Mouse (Mus musculus) intestine, postnatal 0 days (tissue): Measurements from ENCODE around the gene Prkd2. TPM values are rescaled to one million over a fixed set of nuclear protein-coding genes. Genes with fewer than 3 reads are reported as not detected.

Experiments
- ATAC-seq: fragments of 200-750 bp; cut with Nextera tagmentation; 2 replicates; pipeline ENCODE4 v1.8.0; 2017; ENCODE audit warnings: mild to moderate bottlenecking, moderate TSS enrichment, moderate library complexity
- H3K27ac ChIP-seq: fragments of 300-500 bp; sonication (generic); 2 replicates; pipeline ENCODE4 v1.5.1; 2014; ENCODE audit warnings: mild to moderate bottlenecking, low read depth, low read length, moderate library complexity
- H3K27me3 ChIP-seq: fragments of 300-500 bp; sonication (generic); replicated peaks from 2 replicates; pipeline ENCODE4 v1.6.1; 2014; ENCODE audit warnings: low read length, mixed read lengths; ENCODE audit not compliant: control insufficient read depth, insufficient read depth
- H3K36me3 ChIP-seq: fragments of 300-500 bp; sonication (generic); 2 replicates; pipeline ENCODE4 v1.6.1; 2014; ENCODE audit warnings: mild to moderate bottlenecking, moderate library complexity; ENCODE audit not compliant: control insufficient read depth, insufficient read depth
- H3K4me1 ChIP-seq: fragments of 300-500 bp; sonication (generic); replicated peaks from 2 replicates; pipeline ENCODE4 v1.6.1; 2014; ENCODE audit warnings: antibody characterized with exemption, low read length, mixed read lengths; ENCODE audit not compliant: control insufficient read depth, insufficient read depth
- H3K4me2 ChIP-seq: fragments of 300-500 bp; sonication (generic); replicated peaks from 2 replicates; pipeline ENCODE4 v1.6.1; 2014; ENCODE audit warnings: low read depth, mild to moderate bottlenecking, moderate library complexity
- H3K4me3 ChIP-seq: fragments of 300-500 bp; sonication (generic); 2 replicates; pipeline ENCODE4 v1.5.1; 2014; ENCODE audit warnings: low read depth, low read length
- H3K9ac ChIP-seq: fragments of 300-500 bp; sonication (generic); 2 replicates; pipeline ENCODE4 v1.6.1; 2014; ENCODE audit warnings: mild to moderate bottlenecking, low read depth, low read length
- H3K9me3 ChIP-seq: fragments of 300-500 bp; sonication (generic); 2 replicates; pipeline ENCODE4 v1.6.1; 2016; ENCODE audit warnings: mixed run types; ENCODE audit not compliant: control insufficient read depth
- CTCF ChIP-seq: sonication (generic); IDR thresholded peaks from 2 replicates; pipeline ENCODE4 v1.5.1; 2016; ENCODE audit warnings: low read depth, mild to moderate bottlenecking, control low read depth, antibody characterized with exemption, moderate library complexity
- WGBS: fragments of 180-500 bp; shearing (Covaris S2); extraction: QIAGEN DNeasy Blood & Tissue Kit; methylation state at CpG from one replicate; pipeline ENCODE4 v1.1.7; 2014; 5-methylcytosine and 5-hydroxymethylcytosine counted together
- polyA plus RNA-seq: library from polyadenylated mRNA; unstranded; fragments of >200 nt; fragmentation: Nextera tagmentation; extraction: Ambion mirVana; gene quantifications from 2 replicates; pipeline ENCODE4 v1.2.1, GENCODE M21; 2015

Prkd2 gene
- polyA plus RNA-seq, 1 experiment from 2014 or later = 9.2 TPM

DNA sequence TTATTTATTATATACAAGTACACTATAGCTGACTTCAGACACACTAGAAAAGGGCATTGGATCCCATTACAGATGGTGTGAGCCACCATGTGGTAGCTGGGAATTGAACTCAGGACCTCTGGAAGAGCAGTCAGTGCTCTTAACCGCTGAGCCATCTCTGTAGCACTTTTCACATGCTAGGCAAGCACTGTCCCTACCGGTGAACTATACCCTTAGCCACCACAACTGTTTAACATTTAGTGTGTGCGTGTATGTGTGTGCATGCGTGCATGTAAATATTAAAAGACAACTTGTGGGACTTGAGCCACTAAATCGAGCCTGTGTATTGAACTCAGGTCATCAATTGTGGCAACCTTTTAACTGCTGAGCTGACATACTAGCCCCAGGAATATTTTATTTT is 4.1 kb downstream of the Prkd2 start:
- ATAC-seq = no peak
- 93% methylated on average over 5 of the region's 5 CpGs for WGBS

DNA sequence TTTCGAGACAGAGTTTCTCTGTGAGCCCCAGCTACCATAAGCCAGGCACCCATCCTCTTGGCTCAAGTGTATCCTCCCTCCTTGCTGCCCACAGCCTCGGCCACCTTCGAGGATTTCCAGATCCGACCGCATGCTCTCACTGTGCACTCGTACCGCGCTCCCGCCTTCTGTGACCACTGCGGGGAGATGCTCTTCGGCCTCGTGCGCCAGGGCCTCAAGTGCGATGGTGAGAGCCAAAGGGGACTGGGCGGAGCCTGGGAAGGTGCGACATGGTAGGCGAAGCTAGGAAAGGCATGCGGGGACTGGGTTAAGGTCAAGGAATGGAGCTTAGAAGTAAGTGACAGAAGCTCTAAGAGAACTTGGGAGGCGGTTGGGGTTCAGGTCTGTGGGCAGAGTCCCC is 4.8 kb downstream of the Prkd2 start:
- 88% methylated on average over 19 of the region's 19 CpGs for WGBS
- H3K4me3 ChIP-seq = no peak overlapping the region
- H3K4me1 ChIP-seq = no peaks in the 10 kb centered on the region
- no peak overlapping the region for H3K4me2 ChIP-seq
- no peak for ATAC-seq
- no peaks in the 10 kb centered on the region for H3K9me3 ChIP-seq
- H3K27ac ChIP-seq = no peak overlapping the region
- no peak overlapping the region for H3K9ac ChIP-seq
- no peak for TF ChIP-seq CTCF
- peaks cover 34% of the 10 kb centered on the region for H3K36me3 ChIP-seq
- H3K27me3 ChIP-seq = no peaks in the 10 kb centered on the region

More for the DNA sequence above, 4.1 kb downstream of the Prkd2 start:
- Histone ChIP-seq H3K4me2 (no peak overlapping the region), H3K4me3 (no peak overlapping the region), H3K9me3 (no peaks in the 10 kb centered on the region), H3K27ac (no peak overlapping the region), H3K36me3 (peaks cover 32% of the 10 kb centered on the region), H3K27me3 (no peaks in the 10 kb centered on the region), H3K4me1 (no peaks in the 10 kb centered on the region), H3K9ac (no peak overlapping the region)
- no peak for TF ChIP-seq CTCF

DNA sequence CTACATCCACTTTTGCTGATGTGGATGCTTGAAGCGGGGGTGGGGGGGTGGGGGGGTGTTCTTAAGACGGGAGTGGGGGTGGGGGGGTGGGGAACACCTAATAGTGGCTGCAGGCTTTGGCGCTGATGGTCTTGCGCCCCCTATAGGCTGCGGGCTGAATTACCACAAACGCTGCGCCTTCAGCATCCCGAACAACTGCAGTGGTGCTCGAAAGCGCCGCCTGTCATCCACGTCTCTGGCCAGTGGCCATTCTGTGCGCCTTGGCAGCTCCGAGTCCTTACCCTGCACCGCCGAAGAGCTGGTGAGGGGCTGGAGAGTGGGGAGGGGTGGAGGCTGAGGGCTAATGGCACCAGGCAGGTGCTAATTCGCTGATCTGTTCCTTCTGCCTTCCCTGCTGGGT is 5.9 kb downstream of the Prkd2 start:
- Histone ChIP-seq H3K36me3 (peaks cover 37% of the 10 kb centered on the region), H3K9me3 (no peaks in the 10 kb centered on the region), H3K4me1 (no peaks in the 10 kb centered on the region), H3K4me2 (no peak overlapping the region), H3K27me3 (no peaks in the 10 kb centered on the region), H3K27ac (no peak overlapping the region), H3K9ac (no peak overlapping the region), H3K4me3 (no peak overlapping the region)
- peak; percentile 70 for TF ChIP-seq CTCF
- 46% methylated on average over 17 of the region's 17 CpGs for WGBS
- no peak for ATAC-seq

DNA sequence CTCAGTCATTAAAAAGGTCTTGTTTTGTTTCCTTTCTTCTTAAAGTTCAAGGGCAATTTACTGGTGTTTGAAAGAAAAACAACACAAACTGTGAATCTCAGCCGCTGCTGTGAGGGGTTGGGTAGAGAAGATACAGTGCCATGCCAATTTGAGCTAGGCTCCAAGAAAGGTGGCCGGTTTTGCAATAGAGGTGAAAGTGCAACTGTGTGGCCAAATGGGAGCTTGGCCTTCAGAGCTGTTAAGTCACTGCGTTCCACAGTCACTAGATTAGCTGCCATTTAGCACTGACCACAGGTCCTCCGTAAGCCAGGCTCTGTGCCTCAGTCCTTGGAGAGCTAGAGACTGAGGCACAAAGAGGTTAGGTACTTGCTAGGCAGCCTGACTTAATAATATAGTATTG is 8.9 kb downstream of the Prkd2 start:
- no peaks in the 10 kb centered on the region for H3K27me3 ChIP-seq
- ATAC-seq = no peak
- H3K4me3 ChIP-seq = no peak overlapping the region
- peaks cover 67% of the 10 kb centered on the region for H3K36me3 ChIP-seq
- H3K9ac ChIP-seq = no peak overlapping the region
- H3K4me1 ChIP-seq = no peaks in the 10 kb centered on the region
- no peak overlapping the region for H3K4me2 ChIP-seq
- TF ChIP-seq CTCF = no peak
- WGBS = 86% methylated on average over 4 of the region's 4 CpGs
- H3K27ac ChIP-seq = no peak overlapping the region
- H3K9me3 ChIP-seq = no peaks in the 10 kb centered on the region

DNA sequence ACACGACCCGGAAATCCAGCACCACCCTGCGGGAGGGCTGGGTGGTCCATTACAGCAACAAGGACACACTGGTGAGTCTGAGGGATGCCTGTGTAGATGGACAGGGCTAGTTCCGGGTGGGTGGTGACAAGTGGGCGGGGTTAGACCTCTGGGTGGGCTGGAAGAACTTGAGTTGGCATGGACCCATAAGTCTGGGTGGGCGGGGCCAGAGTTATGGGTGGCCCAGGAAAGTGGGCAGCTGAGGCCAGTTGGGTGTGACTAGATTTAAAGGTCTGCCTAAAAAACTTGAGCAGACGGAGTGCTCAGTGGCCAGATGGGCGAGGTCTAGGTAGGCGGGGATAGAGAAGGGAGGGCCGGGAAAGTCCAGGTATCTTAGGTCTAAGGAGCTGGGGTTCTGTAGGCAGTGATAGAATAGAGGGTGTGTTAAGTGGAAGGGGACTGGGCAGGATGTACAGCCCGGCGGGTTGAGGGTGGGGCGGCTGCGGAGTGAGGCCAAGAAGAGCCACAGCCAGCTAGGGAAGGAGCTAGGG is 10.7 kb downstream of the Prkd2 start:
- 0 out of 2 replicates have a peak, but pooled peaks have one; percentile 4 for ATAC-seq
- no peak for TF ChIP-seq CTCF
- no peak overlapping the region for H3K4me3 ChIP-seq
- H3K9ac ChIP-seq = no peak overlapping the region
- H3K4me2 ChIP-seq = no peak overlapping the region; the same call in 1 of the 2 replicates
- H3K9me3 ChIP-seq = no peaks in the 10 kb centered on the region
- H3K27ac ChIP-seq = no peak overlapping the region
- no peaks in the 10 kb centered on the region for H3K27me3 ChIP-seq
- H3K4me1 ChIP-seq = no peaks in the 10 kb centered on the region
- WGBS = 61% methylated on average over 14 of the region's 14 CpGs
- H3K36me3 ChIP-seq = peaks cover 75% of the 10 kb centered on the region

DNA sequence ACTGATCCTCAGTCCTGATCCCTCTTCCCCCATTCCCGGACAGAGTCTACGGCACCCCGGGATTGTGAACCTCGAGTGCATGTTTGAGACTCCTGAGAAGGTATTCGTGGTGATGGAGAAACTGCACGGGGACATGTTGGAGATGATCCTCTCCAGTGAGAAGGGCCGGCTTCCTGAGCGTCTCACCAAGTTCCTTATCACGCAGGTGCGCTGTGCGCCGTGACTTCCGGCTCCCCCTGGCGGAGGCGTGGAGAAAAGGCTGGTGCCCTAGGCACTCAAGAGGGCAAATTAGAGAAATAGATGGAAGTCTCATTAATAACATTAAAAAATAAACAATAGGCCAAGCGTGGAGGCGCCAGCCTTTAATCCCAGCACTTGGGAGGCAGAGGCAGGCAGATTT is 15.6 kb downstream of the Prkd2 start:
- 0 out of 2 replicates have a peak, but pooled peaks have one; percentile 36 for ATAC-seq
- peaks cover 72% of the 10 kb centered on the region for H3K36me3 ChIP-seq

More for the DNA sequence above, 15.6 kb downstream of the Prkd2 start:
- no peaks in the 10 kb centered on the region for H3K4me1 ChIP-seq
- 28% methylated on average over 17 of the region's 17 CpGs for WGBS
- peak; percentile 80 for TF ChIP-seq CTCF
- H3K4me2 ChIP-seq = no peak overlapping the region
- no peak overlapping the region for H3K4me3 ChIP-seq
- H3K27ac ChIP-seq = no peak overlapping the region
- H3K9ac ChIP-seq = no peak overlapping the region
- H3K27me3 ChIP-seq = no peaks in the 10 kb centered on the region
- H3K9me3 ChIP-seq = no peaks in the 10 kb centered on the region
